Mouse (Mus musculus) heart, adult 2 months (tissue): ENCODE measurements at regions not wholly inside any gene's neighbourhood (a gene's known extent, or its start where the extent isn't known, plus 50 kb on each side); places are given as distances from the start of the nearest gene placed in this dataset.

Experiments
- CTCF ChIP-seq: fragments of 200-600 bp; IDR thresholded peaks from 2 replicates; pipeline ENCODE4 v1.8.1; 2022; ENCODE audit warnings: antibody characterized with exemption, mild to moderate bottlenecking, moderate library complexity
- EP300 ChIP-seq: fragments of 200-500 bp; IDR thresholded peaks from 2 replicates; pipeline ENCODE4 v1.6.1; 2011; ENCODE audit warnings: low read depth, low read length, control low read depth; ENCODE audit not compliant: insufficient read depth

DNA sequence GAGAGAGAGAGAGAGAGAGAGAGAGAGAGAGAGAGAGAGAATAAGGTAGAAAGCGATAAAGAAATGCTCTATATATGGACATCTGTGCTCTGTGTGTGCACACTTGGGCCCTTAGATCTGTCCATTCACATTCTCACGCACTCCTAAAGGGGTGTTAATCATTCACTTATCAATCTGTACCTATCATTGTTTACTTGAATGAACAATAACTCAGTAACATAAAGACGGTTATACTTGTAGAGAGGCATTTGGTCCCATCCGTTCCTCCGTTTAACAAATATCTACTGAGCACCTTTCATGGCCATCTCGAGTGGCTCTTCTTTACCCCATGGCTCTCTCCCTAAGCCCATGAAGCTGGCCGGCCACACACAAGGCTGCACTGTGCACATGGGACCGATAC, 114.3 kb upstream of the Cpm start:
- TF ChIP-seq CTCF = no peak
- no peak for TF ChIP-seq EP300
